Mouse (Mus musculus): ENCODE results near the gene Oprd1. TPM values are rescaled to one million over a fixed set of nuclear protein-coding genes. Genes with fewer than 3 reads are reported as not detected.

The Oprd1 gene
- 0.07 TPM in 1 of 2 replicates, not detected in the other for polyA plus RNA-seq (2015; fragmentation: Nextera tagmentation; extraction: Ambion mirVana)

DNA sequence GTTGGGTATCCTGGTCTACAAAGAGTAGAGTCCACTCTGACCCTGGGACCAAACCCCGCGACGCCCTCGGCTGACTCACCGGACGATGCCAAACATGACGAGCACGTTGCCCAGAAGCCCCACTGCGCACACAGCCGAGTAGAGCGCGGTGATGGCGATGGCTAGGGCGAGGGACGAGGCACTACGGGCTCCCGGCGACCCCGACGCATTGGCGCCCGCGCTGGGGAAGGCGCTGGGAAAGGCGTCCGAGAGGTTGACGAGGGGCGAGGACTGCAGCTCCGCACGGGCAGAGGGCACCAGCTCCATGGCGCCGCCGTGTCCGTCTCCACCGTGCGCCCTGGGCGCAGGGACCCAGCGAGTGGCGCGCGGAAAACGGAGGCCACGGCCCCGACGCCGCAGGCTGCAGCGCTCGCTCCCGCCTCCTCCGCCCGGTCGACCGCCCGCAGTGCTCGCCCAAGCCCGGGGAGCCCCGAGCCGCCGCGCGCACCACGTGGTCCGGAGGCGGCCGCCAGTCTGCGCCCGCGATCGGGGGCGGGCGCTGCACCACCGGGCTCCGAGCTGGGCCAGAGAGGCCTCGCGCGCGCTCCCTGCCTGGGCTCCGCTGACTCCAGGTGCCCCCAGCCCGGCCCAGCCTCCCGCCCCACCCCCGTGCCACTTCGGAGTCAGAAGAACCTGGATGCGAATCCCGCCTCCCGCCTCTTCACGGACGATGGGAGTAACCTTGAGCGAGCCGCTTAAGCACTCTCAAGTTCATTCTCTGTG, at the start of gene Oprd1:
TSS of gene Oprd1 (minus strand) at position 407 of the 762 bp plus-strand sequence.

GRCm38 (mm10) chr4:132074933-132075769, 69.1 kb downstream of the Oprd1 start, which contains the start of gene Epb41:
TSS of gene Epb41 (minus strand) at chr4:132075321.

GRCm38 (mm10) chr4:132074077-132074932, 70.0 kb downstream of the Oprd1 start, which contains the start of gene Gm10300:
TSS of gene Gm10300 (plus strand) at chr4:132074697.

Other genes starting within 250 kb of the Oprd1 start
- gene Tmem200b, start 222.7 kb downstream of the Oprd1 start, polyA plus RNA-seq (2015; fragmentation: Nextera tagmentation; extraction: Ambion mirVana), result 2.1 and 2.8 TPM in 2 replicates
- gene Gm10300, start 69.8 kb downstream of the Oprd1 start, polyA plus RNA-seq (2015; fragmentation: Nextera tagmentation; extraction: Ambion mirVana), result 0.11 TPM in 1 of 2 replicates, not detected in the other
- gene Epb41, start 69.2 kb downstream of the Oprd1 start, polyA plus RNA-seq (2015; fragmentation: Nextera tagmentation; extraction: Ambion mirVana), result 25.3 and 32.7 TPM in 2 replicates
- 39.9 and 51.4 TPM in 2 replicates for gene Ythdf2, start 67.8 kb upstream of the Oprd1 start, polyA plus RNA-seq (2015; fragmentation: Nextera tagmentation; extraction: Ambion mirVana)
- gene Gmeb1, start 117.1 kb upstream of the Oprd1 start, polyA plus RNA-seq (2015; fragmentation: Nextera tagmentation; extraction: Ambion mirVana), result 14.2 and 15.8 TPM in 2 replicates
- 23.6 and 28.1 TPM in 2 replicates for gene Taf12, start 129.9 kb upstream of the Oprd1 start, polyA plus RNA-seq (2015; fragmentation: Nextera tagmentation; extraction: Ambion mirVana)
- 2.1 and 2.6 TPM in 2 replicates for gene Rab42, start 158.9 kb upstream of the Oprd1 start, polyA plus RNA-seq (2015; fragmentation: Nextera tagmentation; extraction: Ambion mirVana)
- 55.9 and 58.2 TPM in 2 replicates for gene Trnau1ap, start 185.1 kb upstream of the Oprd1 start, polyA plus RNA-seq (2015; fragmentation: Nextera tagmentation; extraction: Ambion mirVana)
- 22.0 and 23.5 TPM in 2 replicates for gene Rcc1, start 209.1 kb upstream of the Oprd1 start, polyA plus RNA-seq (2015; fragmentation: Nextera tagmentation; extraction: Ambion mirVana)